Mouse (Mus musculus) spleen, adult 2 months (tissue): ENCODE measurements at regions not wholly inside any gene's neighbourhood (a gene's known extent, or its start where the extent isn't known, plus 50 kb on each side); places are given as distances from the start of the nearest gene placed in this dataset.

Source experiments
- CTCF ChIP-seq: fragments of 200-500 bp; IDR thresholded peaks from 2 replicates; pipeline ENCODE4 v1.5.1; 2011; ENCODE audit warnings: mild to moderate bottlenecking, inconsistent platforms; ENCODE audit not compliant: insufficient read depth, insufficient read length, insufficient replicate concordance; ENCODE audit errors: extremely low read depth
- POLR2A ChIP-seq: fragments of 200-500 bp; IDR thresholded peaks from 2 replicates; pipeline ENCODE4 v1.6.1; 2011; ENCODE audit warnings: low read depth, low read length, inconsistent platforms

- no peak for TF ChIP-seq POLR2A
- no peak for TF ChIP-seq CTCF
These were observed 109.9 kb upstream of the Gm14444 start for GRCm38 (mm10) chr2:174899940-174900670.
